Mouse (Mus musculus) left cerebral cortex, adult 2 months (tissue): ENCODE measurements at regions not wholly inside any gene's neighbourhood (a gene's known extent, or its start where the extent isn't known, plus 50 kb on each side); places are given as distances from the start of the nearest gene placed in this dataset.
"Not testable (repeated sequence)": the region's sequence is repeated elsewhere in the genome, so short reads cannot be mapped to it uniquely, and the experiment has no call there.

Experiments
- DNase-seq, 2 experiments: peaks; one replicate each; pipeline ENCODE4 v3.0.0; 2021 to 2022; ENCODE audit warnings: low spot score in 2 of 2, mixed read lengths in 1 of 2; ENCODE audit errors: extremely low spot score in 1 of 2
- H3K27ac ChIP-seq: fragments of 200-600 bp; 2 replicates; pipeline ENCODE4 v1.8.1; 2022
- H3K4me3 ChIP-seq: fragments of 200-600 bp; 2 replicates; pipeline ENCODE4 v1.8.1; 2022
- CTCF ChIP-seq: fragments of 200-600 bp; IDR thresholded peaks from 2 replicates; pipeline ENCODE4 v1.8.1; 2022; ENCODE audit warnings: antibody characterized with exemption, mild to moderate bottlenecking, moderate library complexity
- intact Hi-C: fragments of 180-260 bp; cut with DNase I; formaldehyde crosslinking; loops from one replicate; pipeline ENCODE4 v1.15.1; 2025

- Histone ChIP-seq H3K4me3 (no peak overlapping the region), H3K27ac (no peak overlapping the region)
- no peak for TF ChIP-seq CTCF
- DNase-seq, result no peak
- intact Hi-C loops, result no loop called here
These were observed 288.1 kb upstream of the Zic4 start for GRCm38 (mm10) chr9:91074175-91074480.

- intact Hi-C loops, result no loop called here
- TF ChIP-seq CTCF, result no peak
- Histone ChIP-seq H3K4me3 (no peak overlapping the region), H3K27ac (no peak overlapping the region)
- no peak for DNase-seq
These were observed 284.7 kb upstream of the Zic4 start for GRCm38 (mm10) chr9:91077490-91077889.

- intact Hi-C loops, result no loop called here
- no peak for DNase-seq
- Histone ChIP-seq H3K4me3 (no peak overlapping the region), H3K27ac (no peak overlapping the region)
- TF ChIP-seq CTCF, result no peak
These were observed 278.4 kb upstream of the Zic4 start for GRCm38 (mm10) chr9:91083791-91084190.

GRCm38 (mm10) chr9:91085923-91086322 is 276.3 kb upstream of the Zic4 start:
- H3K27ac ChIP-seq, result no peak overlapping the region
- TF ChIP-seq CTCF, result no peak
- intact Hi-C loops, result no loop called here
- DNase-seq, result no peak
- H3K4me3 ChIP-seq, result no peak overlapping the region

GRCm38 (mm10) chr9:91089348-91089747 is 272.9 kb upstream of the Zic4 start:
- no peak for TF ChIP-seq CTCF
- H3K27ac ChIP-seq, result no peak overlapping the region
- H3K4me3 ChIP-seq, result no peak overlapping the region
- intact Hi-C loops, result no loop called here
- no peak for DNase-seq

- TF ChIP-seq CTCF, result no peak
- no peak overlapping the region for H3K4me3 ChIP-seq
- intact Hi-C loops, result no loop called here
- no peak overlapping the region for H3K27ac ChIP-seq
- no peak for DNase-seq
These were observed 270.7 kb upstream of the Zic4 start for GRCm38 (mm10) chr9:91091421-91092050.

GRCm38 (mm10) chr9:91101614-91102407 is 260.4 kb upstream of the Zic4 start:
- intact Hi-C loops, result no loop called here

GRCm38 (mm10) chr9:91122441-91123035 is 239.7 kb upstream of the Zic4 start:
- no peak overlapping the region for H3K4me3 ChIP-seq
- no peak for TF ChIP-seq CTCF
- intact Hi-C loops, result no loop called here
- no peak for DNase-seq
- H3K27ac ChIP-seq, result no peak overlapping the region

More at GRCm38 (mm10) chr9:91101614-91102407, 260.4 kb upstream of the Zic4 start:
- DNase-seq, result no peak
- Histone ChIP-seq H3K4me3 (no peak overlapping the region), H3K27ac (no peak overlapping the region)
- no peak for TF ChIP-seq CTCF

GRCm38 (mm10) chr9:91123208-91123607 is 239.0 kb upstream of the Zic4 start:
- H3K27ac ChIP-seq, result no peak overlapping the region
- DNase-seq, result no peak
- TF ChIP-seq CTCF, result no peak
- H3K4me3 ChIP-seq, result no peak overlapping the region
- intact Hi-C loops, result no loop called here

- Histone ChIP-seq H3K27ac (no peak overlapping the region), H3K4me3 (no peak overlapping the region)
- DNase-seq, result no peak
- no peak for TF ChIP-seq CTCF
- intact Hi-C loops, result no loop called here
These were observed 235.5 kb upstream of the Zic4 start for GRCm38 (mm10) chr9:91126630-91127245.

GRCm38 (mm10) chr9:91128491-91128890 is 233.7 kb upstream of the Zic4 start:
- H3K4me3 ChIP-seq, H3K27ac ChIP-seq, intact Hi-C loops, DNase-seq: not testable (repeated sequence)

GRCm38 (mm10) chr9:91130111-91130720 is 232.0 kb upstream of the Zic4 start:
- intact Hi-C loops, result loop anchor here (5.0 kb wide), 1 partner anchor 232 kb away; the partner anchor contains the start of gene Zic4
- H3K4me3 ChIP-seq, result no peak overlapping the region

More at GRCm38 (mm10) chr9:91130111-91130720, 232.0 kb upstream of the Zic4 start:
- no peak overlapping the region for H3K27ac ChIP-seq
- no peak for TF ChIP-seq CTCF
- no peak for DNase-seq
